Mouse (Mus musculus): ENCODE measurements around the gene Prpsap1. TPM values are rescaled to one million over a fixed set of nuclear protein-coding genes. Genes with fewer than 3 reads are reported as not detected.

Gene Prpsap1
- polyA plus RNA-seq, 1 experiment from 2014 or later = 201 TPM

DNA sequence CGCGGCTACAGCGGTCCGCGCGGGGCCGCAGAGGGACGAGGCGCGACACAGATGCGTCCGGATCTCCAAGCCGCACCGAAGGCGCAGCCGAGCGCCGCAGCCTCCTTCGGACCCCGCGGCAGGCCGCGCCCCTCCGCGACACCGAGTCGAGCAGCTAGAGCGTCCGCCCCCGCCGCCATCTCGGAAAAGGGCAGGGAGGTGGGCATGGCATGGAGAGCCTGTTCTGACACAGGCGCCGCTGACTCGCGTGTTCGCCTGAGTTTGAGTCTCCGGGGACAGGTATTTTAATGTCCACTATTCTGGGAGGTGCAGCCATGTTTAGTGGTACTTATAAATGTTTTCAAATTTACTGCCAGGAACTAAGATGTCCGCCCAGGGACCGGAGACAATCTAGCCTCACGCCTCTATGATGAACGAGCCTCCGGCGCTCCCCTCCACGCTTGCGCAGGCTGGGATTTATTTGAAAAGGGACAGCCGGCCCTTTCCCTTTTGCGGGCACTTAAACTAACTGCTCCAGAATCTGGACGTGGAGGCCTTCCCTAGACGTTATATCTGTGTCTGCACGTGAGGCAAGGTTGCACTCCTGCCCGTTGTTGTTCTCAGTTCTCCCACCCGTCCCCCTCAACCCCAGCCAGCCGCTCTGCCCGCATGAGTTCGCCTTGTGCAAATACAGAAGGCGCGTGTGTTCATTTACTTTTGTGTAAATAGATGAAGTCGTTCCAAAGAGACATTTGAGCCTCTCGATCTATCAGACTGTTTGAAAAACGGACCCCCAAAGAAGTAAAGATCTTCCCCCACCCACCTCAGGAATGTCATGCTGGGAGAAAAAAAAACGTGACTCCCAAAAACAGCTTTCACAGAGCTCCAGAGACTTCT is 3.5 kb downstream of the Prpsap1 start:
- Histone ChIP-seq H3K9ac (replicated peaks; ENCODE audit: low read depth, low read length) (peak overlapping the region; percentile 97), H3K4me2 (ENCODE audit: low read length) (peak overlapping the region; percentile 63), H3K27me3 (replicated peaks; ENCODE audit: control insufficient read depth, insufficient read depth, low read length) (no peaks in the 10 kb centered on the region), H3K36me3 (ENCODE audit: control insufficient read depth, insufficient read depth) (0 out of 2 replicates have a peak, but pooled peaks cover 2% of the 10 kb centered on the region), H3K4me3 (replicated peaks; ENCODE audit: low read length) (peak overlapping the region; percentile 99), H3K4me1 (replicated peaks; ENCODE audit: control insufficient read depth, insufficient read depth, low read length) (peaks cover 16% of the 10 kb centered on the region), H3K27ac (ENCODE audit: low read length) (peak overlapping the region; percentile 77), H3K9me3 (ENCODE audit: control insufficient read depth, low read length) (no peaks in the 10 kb centered on the region)
- ATAC-seq = peak; percentile 97
- WGBS = under 1% methylated on average over 56 of the region's 62 CpGs

DNA sequence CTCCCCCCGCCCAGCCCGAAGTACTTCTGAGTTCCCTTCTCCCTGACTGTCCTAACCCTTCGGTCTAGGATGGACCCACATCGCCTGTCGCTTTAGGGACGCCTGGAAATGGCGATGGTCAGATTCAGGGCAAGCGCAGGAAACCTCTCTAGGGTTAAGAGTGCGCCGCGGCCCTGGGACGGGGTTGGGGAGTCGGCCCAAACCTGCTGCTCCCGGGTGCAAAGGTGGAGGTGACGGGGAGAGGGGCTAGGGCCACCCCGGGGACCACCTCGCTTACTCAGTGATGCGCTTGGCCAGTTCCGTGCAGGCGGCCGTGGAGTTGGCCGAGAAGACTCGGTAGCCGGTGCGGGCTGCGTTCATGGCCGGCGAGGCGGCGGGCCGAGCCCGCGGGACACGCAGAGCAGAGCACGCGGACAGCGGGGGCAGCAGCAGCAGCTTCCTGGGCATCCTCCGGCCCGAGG is 4.2 kb downstream of the Prpsap1 start:
- peak overlapping the region; percentile 97 for H3K9ac ChIP-seq (replicated peaks; ENCODE audit: low read depth, low read length)
- H3K4me2 ChIP-seq (ENCODE audit: low read length) = peak overlapping the region; percentile 63
- WGBS = 0% methylated on average over 37 of the region's 39 CpGs
- H3K36me3 ChIP-seq (ENCODE audit: control insufficient read depth, insufficient read depth) = peaks cover 8% of the 10 kb centered on the region; the same call in 1 of the 2 replicates
- H3K4me3 ChIP-seq (replicated peaks; ENCODE audit: low read length) = peak overlapping the region; percentile 99
- H3K27me3 ChIP-seq (replicated peaks; ENCODE audit: control insufficient read depth, insufficient read depth, low read length) = no peaks in the 10 kb centered on the region
- H3K4me1 ChIP-seq (replicated peaks; ENCODE audit: control insufficient read depth, insufficient read depth, low read length) = peaks cover 15% of the 10 kb centered on the region
- H3K9me3 ChIP-seq (ENCODE audit: control insufficient read depth, low read length) = no peaks in the 10 kb centered on the region
- peak overlapping the region; percentile 77 for H3K27ac ChIP-seq (ENCODE audit: low read length)
- ATAC-seq = peak; percentile 54

DNA sequence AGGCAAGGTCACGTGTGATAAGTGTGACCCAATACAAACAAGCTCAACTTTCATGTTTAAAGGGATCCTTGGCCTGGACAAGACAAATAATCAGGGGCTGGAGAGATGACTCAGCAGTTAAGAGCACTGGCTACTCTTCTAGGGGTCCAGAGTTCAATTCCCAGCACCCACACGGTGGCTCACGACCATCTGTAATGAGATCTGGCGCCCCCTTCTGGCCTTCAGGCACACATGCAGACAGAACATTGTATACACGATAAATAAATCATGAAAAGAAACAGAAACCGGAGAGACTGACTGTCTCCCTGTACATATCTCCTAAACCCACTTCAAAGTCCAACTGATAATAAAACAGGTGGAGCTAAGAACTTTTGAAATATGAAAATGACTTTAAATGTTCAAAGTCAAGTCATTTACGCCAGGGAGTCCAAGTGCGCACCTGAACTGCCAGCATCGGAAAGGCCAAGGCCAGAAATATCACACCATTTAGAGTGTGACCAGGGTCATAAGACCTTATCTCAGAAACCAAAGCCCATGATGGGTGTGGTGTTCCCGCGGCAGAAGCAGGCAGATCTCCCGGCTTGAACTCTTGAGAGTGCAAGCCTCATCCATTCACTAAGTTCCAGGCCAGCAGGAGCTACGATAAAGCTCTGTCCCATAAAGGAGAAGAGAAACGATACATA is 5.2 kb downstream of the Prpsap1 start:
- H3K36me3 ChIP-seq (ENCODE audit: control insufficient read depth, insufficient read depth) = peaks cover 13% of the 10 kb centered on the region
- H3K27ac ChIP-seq (ENCODE audit: low read length) = no peak overlapping the region
- H3K9ac ChIP-seq (replicated peaks; ENCODE audit: low read depth, low read length) = peak overlapping the region; percentile 97; the same call in 1 of the 2 replicates
- H3K4me1 ChIP-seq (replicated peaks; ENCODE audit: control insufficient read depth, insufficient read depth, low read length) = peaks cover 11% of the 10 kb centered on the region
- no peak for ATAC-seq
- peak overlapping the region; percentile 99 for H3K4me3 ChIP-seq (replicated peaks; ENCODE audit: low read length)
- WGBS = 73% methylated on average over 14 of the region's 14 CpGs
- peak overlapping the region; percentile 63 for H3K4me2 ChIP-seq (ENCODE audit: low read length)
- H3K9me3 ChIP-seq (ENCODE audit: control insufficient read depth, low read length) = no peaks in the 10 kb centered on the region
- no peaks in the 10 kb centered on the region for H3K27me3 ChIP-seq (replicated peaks; ENCODE audit: control insufficient read depth, insufficient read depth, low read length)

DNA sequence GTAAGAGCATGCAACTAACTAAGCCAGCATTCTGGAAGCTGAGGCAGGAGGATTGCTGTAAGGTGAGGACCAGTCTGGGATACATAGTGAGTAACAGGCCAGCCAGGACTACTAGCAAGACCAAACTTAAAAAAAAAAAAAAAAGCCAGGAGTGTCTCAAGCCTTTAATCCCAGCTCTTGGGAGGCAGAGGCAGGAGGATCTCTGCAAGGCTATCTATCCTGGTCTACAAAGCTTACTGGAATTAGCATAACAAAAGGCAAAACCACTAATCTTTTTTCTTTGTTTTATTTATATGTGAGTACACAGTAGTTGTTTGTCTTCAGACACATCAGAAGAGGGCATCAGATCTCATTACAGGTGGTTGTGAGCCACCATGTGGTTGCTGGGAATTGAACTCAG is 5.8 kb downstream of the Prpsap1 start:
- Histone ChIP-seq H3K9ac (replicated peaks; ENCODE audit: low read depth, low read length) (no peak overlapping the region), H3K4me2 (ENCODE audit: low read length) (no peak overlapping the region), H3K36me3 (ENCODE audit: control insufficient read depth, insufficient read depth) (peaks cover 13% of the 10 kb centered on the region), H3K9me3 (ENCODE audit: control insufficient read depth, low read length) (no peaks in the 10 kb centered on the region), H3K4me3 (replicated peaks; ENCODE audit: low read length) (no peak overlapping the region), H3K27me3 (replicated peaks; ENCODE audit: control insufficient read depth, insufficient read depth, low read length) (no peaks in the 10 kb centered on the region), H3K27ac (ENCODE audit: low read length) (no peak overlapping the region), H3K4me1 (replicated peaks; ENCODE audit: control insufficient read depth, insufficient read depth, low read length) (peaks cover 11% of the 10 kb centered on the region)
- ATAC-seq = no peak

DNA sequence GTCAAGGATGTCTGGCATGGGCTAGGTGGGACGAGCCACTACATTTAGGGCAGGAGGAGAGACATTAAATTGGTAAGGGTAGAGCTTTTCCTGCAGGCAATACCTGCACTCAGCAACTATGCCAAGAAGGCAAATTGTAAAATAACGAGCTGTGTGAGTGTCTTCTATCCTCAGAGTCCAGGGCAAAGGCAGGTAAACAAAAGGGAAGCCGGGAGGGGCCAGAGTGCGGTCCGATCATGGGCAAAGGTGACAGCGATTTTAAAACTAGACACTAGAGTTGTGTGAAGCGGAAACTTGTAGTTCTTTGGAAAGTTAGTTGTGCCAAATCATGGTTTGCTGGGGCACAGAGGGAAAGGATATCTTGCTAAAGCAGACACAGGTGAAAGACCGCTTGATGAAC is 9.7 kb downstream of the Prpsap1 start:
- 88% methylated on average over 8 of the region's 8 CpGs for WGBS
- H3K4me1 ChIP-seq (replicated peaks; ENCODE audit: control insufficient read depth, insufficient read depth, low read length) = peaks cover 7% of the 10 kb centered on the region
- no peak overlapping the region for H3K4me3 ChIP-seq (replicated peaks; ENCODE audit: low read length)
- no peak overlapping the region for H3K9ac ChIP-seq (replicated peaks; ENCODE audit: low read depth, low read length)
- ATAC-seq = no peak
- H3K36me3 ChIP-seq (ENCODE audit: control insufficient read depth, insufficient read depth) = peaks cover 29% of the 10 kb centered on the region
- no peaks in the 10 kb centered on the region for H3K27me3 ChIP-seq (replicated peaks; ENCODE audit: control insufficient read depth, insufficient read depth, low read length)
- H3K27ac ChIP-seq (ENCODE audit: low read length) = no peak overlapping the region
- H3K9me3 ChIP-seq (ENCODE audit: control insufficient read depth, low read length) = no peaks in the 10 kb centered on the region
- no peak overlapping the region for H3K4me2 ChIP-seq (ENCODE audit: low read length)

DNA sequence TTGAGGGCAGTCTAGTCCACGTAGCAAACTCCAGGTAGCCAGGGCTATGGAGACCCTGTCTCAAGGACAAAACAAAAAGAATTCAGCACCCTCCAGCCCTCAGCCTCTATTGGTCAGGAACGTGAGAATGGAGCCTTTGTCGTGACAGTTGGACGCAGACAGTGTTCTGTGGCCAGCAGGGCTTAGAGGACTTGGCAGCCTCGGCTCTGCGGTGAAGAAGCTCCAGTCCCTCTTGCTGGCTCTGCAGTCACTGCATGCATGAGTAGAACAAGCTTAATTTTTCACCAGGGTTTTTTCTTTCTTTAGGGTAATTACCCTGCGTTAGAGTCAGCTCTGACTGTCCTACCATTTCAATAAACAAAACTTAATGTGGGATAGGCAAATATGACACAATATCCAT is 12.2 kb downstream of the Prpsap1 start:
- Histone ChIP-seq H3K4me2 (ENCODE audit: low read length) (no peak overlapping the region), H3K9ac (replicated peaks; ENCODE audit: low read depth, low read length) (no peak overlapping the region), H3K4me3 (replicated peaks; ENCODE audit: low read length) (no peak overlapping the region), H3K27me3 (replicated peaks; ENCODE audit: control insufficient read depth, insufficient read depth, low read length) (no peaks in the 10 kb centered on the region), H3K36me3 (ENCODE audit: control insufficient read depth, insufficient read depth) (peaks cover 38% of the 10 kb centered on the region), H3K4me1 (replicated peaks; ENCODE audit: control insufficient read depth, insufficient read depth, low read length) (no peaks in the 10 kb centered on the region), H3K27ac (ENCODE audit: low read length) (no peak overlapping the region), H3K9me3 (ENCODE audit: control insufficient read depth, low read length) (no peaks in the 10 kb centered on the region)
- ATAC-seq = no peak
- WGBS = 80% methylated on average over 7 of the region's 7 CpGs

DNA sequence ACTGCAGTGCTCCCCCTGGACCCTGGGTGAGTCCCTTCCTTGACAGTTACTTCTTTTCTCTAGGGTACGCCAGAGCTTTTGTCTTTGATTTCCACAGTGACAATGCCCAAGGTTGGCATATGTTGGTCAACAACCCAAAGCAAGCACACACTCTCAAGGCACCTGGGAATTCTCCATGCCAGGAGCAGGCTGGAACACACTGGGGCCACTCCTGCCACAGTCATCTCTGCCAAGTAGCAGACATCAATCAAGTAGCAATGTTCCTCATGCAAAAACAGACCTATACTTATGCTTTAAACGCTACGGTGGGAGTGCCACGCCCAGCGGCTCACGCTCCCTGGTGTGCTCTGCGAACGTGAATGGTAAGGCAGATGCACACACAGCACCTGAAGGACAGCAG is 13.0 kb downstream of the Prpsap1 start:
- Histone ChIP-seq H3K9me3 (ENCODE audit: control insufficient read depth, low read length) (no peaks in the 10 kb centered on the region), H3K27ac (ENCODE audit: low read length) (no peak overlapping the region), H3K9ac (replicated peaks; ENCODE audit: low read depth, low read length) (no peak overlapping the region), H3K4me3 (replicated peaks; ENCODE audit: low read length) (no peak overlapping the region), H3K36me3 (ENCODE audit: control insufficient read depth, insufficient read depth) (peaks cover 38% of the 10 kb centered on the region), H3K4me2 (ENCODE audit: low read length) (no peak overlapping the region), H3K4me1 (replicated peaks; ENCODE audit: control insufficient read depth, insufficient read depth, low read length) (no peaks in the 10 kb centered on the region), H3K27me3 (replicated peaks; ENCODE audit: control insufficient read depth, insufficient read depth, low read length) (no peaks in the 10 kb centered on the region)
- WGBS = 97% methylated on average over 8 of the region's 8 CpGs
- no peak for ATAC-seq

DNA sequence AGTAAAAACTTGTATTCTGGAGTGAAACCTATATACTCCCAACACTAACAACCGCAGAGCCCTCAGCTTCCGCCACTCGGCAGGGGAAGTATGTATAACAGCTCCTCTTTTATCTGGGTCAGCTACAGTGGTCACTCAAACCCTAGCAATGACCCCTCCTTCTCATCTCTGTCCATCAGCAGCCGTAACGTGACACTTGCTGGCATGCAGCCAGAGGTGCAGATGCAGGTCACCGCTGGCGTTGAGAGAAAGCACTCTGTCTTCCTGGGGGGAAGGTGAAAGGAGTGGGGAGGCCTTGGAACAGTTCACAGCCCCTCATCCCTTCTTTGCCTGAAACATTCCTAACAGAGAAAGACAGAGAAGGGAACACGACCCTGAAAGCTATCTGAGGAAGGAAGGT is 14.2 kb downstream of the Prpsap1 start:
- Histone ChIP-seq H3K9me3 (ENCODE audit: control insufficient read depth, low read length) (no peaks in the 10 kb centered on the region), H3K4me2 (ENCODE audit: low read length) (no peak overlapping the region), H3K4me3 (replicated peaks; ENCODE audit: low read length) (no peak overlapping the region), H3K27ac (ENCODE audit: low read length) (no peak overlapping the region), H3K27me3 (replicated peaks; ENCODE audit: control insufficient read depth, insufficient read depth, low read length) (no peaks in the 10 kb centered on the region), H3K4me1 (replicated peaks; ENCODE audit: control insufficient read depth, insufficient read depth, low read length) (0 out of 2 replicates have a peak, but pooled peaks cover 2% of the 10 kb centered on the region), H3K9ac (replicated peaks; ENCODE audit: low read depth, low read length) (no peak overlapping the region), H3K36me3 (ENCODE audit: control insufficient read depth, insufficient read depth) (peaks cover 30% of the 10 kb centered on the region)
- 72% methylated on average over 8 of the region's 8 CpGs for WGBS
- no peak for ATAC-seq

DNA sequence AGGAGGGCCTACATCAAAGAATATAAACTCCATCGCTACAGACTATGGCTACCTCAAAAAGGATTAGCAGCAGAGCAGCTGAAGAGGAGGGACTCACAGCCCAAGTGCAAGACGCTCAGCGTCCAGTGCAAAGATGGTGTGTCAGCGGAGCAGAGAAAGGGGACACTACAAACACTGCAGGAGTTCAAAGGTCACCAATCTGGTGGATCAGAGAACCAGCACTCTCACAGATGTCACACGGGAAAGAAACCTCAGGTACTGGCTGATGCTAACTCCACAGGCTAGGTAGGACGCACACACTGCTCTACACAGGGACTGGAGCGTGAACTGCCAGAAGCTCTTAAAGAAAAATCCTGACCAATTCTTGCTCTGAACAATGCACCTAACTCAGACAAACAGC is 15.0 kb downstream of the Prpsap1 start:
- no peaks in the 10 kb centered on the region for H3K27me3 ChIP-seq (replicated peaks; ENCODE audit: control insufficient read depth, insufficient read depth, low read length)
- peaks cover 25% of the 10 kb centered on the region for H3K36me3 ChIP-seq (ENCODE audit: control insufficient read depth, insufficient read depth)
- no peak overlapping the region for H3K4me3 ChIP-seq (replicated peaks; ENCODE audit: low read length)
- H3K4me1 ChIP-seq (replicated peaks; ENCODE audit: control insufficient read depth, insufficient read depth, low read length) = 0 out of 2 replicates have a peak, but pooled peaks cover 2% of the 10 kb centered on the region
- ATAC-seq = no peak
- no peak overlapping the region for H3K4me2 ChIP-seq (ENCODE audit: low read length)
- no peaks in the 10 kb centered on the region for H3K9me3 ChIP-seq (ENCODE audit: control insufficient read depth, low read length)
- H3K9ac ChIP-seq (replicated peaks; ENCODE audit: low read depth, low read length) = no peak overlapping the region
- 87% methylated on average over 7 of the region's 7 CpGs for WGBS
- no peak overlapping the region for H3K27ac ChIP-seq (ENCODE audit: low read length)

Data from forebrain, embryonic 16.5 days (tissue).